ENCODE assay signal across 7 mouse cellular contexts in genomic region chr13:98504181-98504660, GRCm38 (mm10). TPM values are rescaled to one million over a fixed set of nuclear protein-coding genes. Genes with fewer than 3 reads are reported as not detected.
DNase-seq lines count a peak whose midpoint lies in the region; ATAC-seq and TF ChIP-seq lines count a peak whose summit lies in the region.

No protein-coding gene starts in this region.

- H3K9ac ChIP-seq in lung, postnatal 0 days (replicated peaks; ENCODE audit: low read depth), result no peak overlapping the region
- no peak overlapping the region for H3K9ac ChIP-seq in forebrain, embryonic 14.5 days (ENCODE audit: low read length)
- no peak overlapping the region for H3K9ac ChIP-seq in liver, embryonic 13.5 days

- no peak overlapping the region for H3K27ac ChIP-seq in lung, postnatal 0 days (ENCODE audit: low read length)
- no peak overlapping the region for H3K27ac ChIP-seq in forebrain, embryonic 14.5 days (ENCODE audit: low read depth, low read length)
- H3K27ac ChIP-seq in liver, embryonic 13.5 days, result no peak overlapping the region

- under 1% methylated on average over 27 of the region's 27 CpGs for WGBS in lung, postnatal 0 days
- WGBS in forebrain, embryonic 14.5 days, result under 1% methylated on average over 27 of the region's 27 CpGs
- under 1% methylated on average over 27 of the region's 27 CpGs for WGBS in liver, embryonic 13.5 days (ENCODE audit: insufficient replicate concordance)

- H3K27me3 ChIP-seq in lung, postnatal 0 days (replicated peaks; ENCODE audit: insufficient read depth, low read length), result peaks cover 76% of the 10 kb centered on the region
- H3K27me3 ChIP-seq in forebrain, embryonic 14.5 days (replicated peaks; ENCODE audit: control insufficient read depth, insufficient read depth, low read length), result peaks cover 73% of the 10 kb centered on the region
- H3K27me3 ChIP-seq in liver, embryonic 13.5 days, result peaks cover 92% of the 10 kb centered on the region

- peak overlapping the region; percentile 60 for H3K4me2 ChIP-seq in lung, postnatal 0 days (replicated peaks; ENCODE audit: low read depth, low read length)
- H3K4me2 ChIP-seq in forebrain, embryonic 14.5 days (ENCODE audit: low read length), result peak overlapping the region; percentile 46
- peak overlapping the region; percentile 19 for H3K4me2 ChIP-seq in liver, embryonic 13.5 days

- no peak for TF ChIP-seq EP300 in lung, postnatal 0 days (IDR thresholded peaks at IDR 0.05)

- no peak for ATAC-seq in lung, postnatal 0 days
- no peak for ATAC-seq in forebrain, embryonic 14.5 days
- ATAC-seq in liver, embryonic 13.5 days (ENCODE audit: low read depth), result no peak

- no peaks in the 10 kb centered on the region for H3K4me1 ChIP-seq in lung, postnatal 0 days (ENCODE audit: insufficient read depth, low read depth, low read length)
- H3K4me1 ChIP-seq in forebrain, embryonic 14.5 days (ENCODE audit: control insufficient read depth, insufficient read depth, low read length), result no peaks in the 10 kb centered on the region
- 0 out of 2 replicates have a peak, but pooled peaks cover 6% of the 10 kb centered on the region for H3K4me1 ChIP-seq in liver, embryonic 13.5 days (replicated peaks)

- no peak for DNase-seq in lung, postnatal 0 days (ENCODE audit: low spot score)
- DNase-seq in lung, postnatal 4 days, result no peak
- DNase-seq in forebrain, embryonic 14.5 days (ENCODE audit: low spot score), result peak; percentile 29
- no peak for DNase-seq in liver, embryonic 13.5 days
- DNase-seq in spleen, adult 18-20 months, result no peak
- DNase-seq in c-Kit-positive CD71-positive TER-119-positive erythroid progenitor cells, embryonic 14.5 days (ENCODE audit: low spot score), result no peak
- DNase-seq in layer of hippocampus, adult 11-12 months (ENCODE audit: low spot score), result no peak

- no peaks in the 10 kb centered on the region for H3K9me3 ChIP-seq in lung, postnatal 0 days (ENCODE audit: low read length)
- no peaks in the 10 kb centered on the region for H3K9me3 ChIP-seq in forebrain, embryonic 14.5 days (replicated peaks; ENCODE audit: control insufficient read depth, low read length)
- no peaks in the 10 kb centered on the region for H3K9me3 ChIP-seq in liver, embryonic 13.5 days (replicated peaks)

- no peak for TF ChIP-seq CTCF in lung, postnatal 0 days (IDR thresholded peaks at IDR 0.05)

- H3K4me3 ChIP-seq in lung, postnatal 0 days (ENCODE audit: low read depth, low read length), result peak overlapping the region; percentile 28
- 0 out of 2 replicates have a peak overlapping the region, but pooled peaks have one; percentile 6 for H3K4me3 ChIP-seq in forebrain, embryonic 14.5 days (ENCODE audit: low read depth, low read length)
- H3K4me3 ChIP-seq in liver, embryonic 13.5 days (replicated peaks), result no peak overlapping the region

- H3K36me3 ChIP-seq in lung, postnatal 0 days (ENCODE audit: insufficient read depth, low read length), result no peaks in the 10 kb centered on the region
- no peaks in the 10 kb centered on the region for H3K36me3 ChIP-seq in forebrain, embryonic 14.5 days (ENCODE audit: control insufficient read depth, insufficient read depth, low read length)
- H3K36me3 ChIP-seq in liver, embryonic 13.5 days, result no peaks in the 10 kb centered on the region

RNA-seq across cellular contexts. Expression of gene Gm10320, which starts 12.4 kb away (rescaled TPM):
- 1.3 and 2.0 TPM in 2 replicates for polyA plus RNA-seq in lung, postnatal 0 days (2015; fragmentation: Nextera tagmentation; extraction: Ambion mirVana)
- 0.85 and 1.3 TPM in 2 replicates for polyA plus RNA-seq in forebrain, embryonic 14.5 days (2014; fragmentation: Nextera tagmentation; extraction: Ambion mirVana)
- 0.76 and 1.5 TPM in 2 replicates for polyA plus RNA-seq in liver, embryonic 13.5 days (2015; fragmentation: Nextera tagmentation; extraction: Ambion mirVana)
